Mouse (Mus musculus): ENCODE measurements around the gene Cdk14. TPM values are rescaled to one million over a fixed set of nuclear protein-coding genes. Genes with fewer than 3 reads are reported as not detected.

Gene Cdk14
- polyA plus RNA-seq, 1 experiment from 2014 or later: 29.9 TPM

- DNase-seq (ENCODE audit: low spot score): no peak
- Histone ChIP-seq H3K27me3 (ENCODE audit: control insufficient read depth, insufficient read depth, low read length) (no peaks in the 10 kb centered on the region), H3K36me3 (replicated peaks; ENCODE audit: control insufficient read depth, insufficient read depth, low read depth, low read length) (no peaks in the 10 kb centered on the region), H3K4me1 (ENCODE audit: control insufficient read depth, insufficient read depth, low read length) (no peaks in the 10 kb centered on the region), H3K4me2 (ENCODE audit: low read depth, low read length) (no peak overlapping the region), H3K27ac (replicated peaks; ENCODE audit: low read depth, low read length) (no peak overlapping the region), H3K4me3 (ENCODE audit: low read depth, low read length) (no peak overlapping the region), H3K9me3 (replicated peaks; ENCODE audit: control insufficient read depth, low read length) (no peaks in the 10 kb centered on the region), H3K9ac (replicated peaks; ENCODE audit: low read length) (no peak overlapping the region)
- ATAC-seq (replicated peaks; ENCODE audit: insufficient number of reproducible peaks, low FRiP score, low TSS enrichment, low read depth): no peak
- WGBS: 91% methylated on average over 5 of the region's 5 CpGs
These were observed 135.6 kb downstream of the Cdk14 start for GRCm38 (mm10) chr5:5284531-5284930.

GRCm38 (mm10) chr5:5283756-5284430, 136.2 kb downstream of the Cdk14 start:
- DNase-seq (ENCODE audit: low spot score): no peak
- WGBS: 88% methylated on average over 6 of the region's 6 CpGs
- Histone ChIP-seq H3K27me3 (ENCODE audit: control insufficient read depth, insufficient read depth, low read length) (no peaks in the 10 kb centered on the region), H3K9me3 (replicated peaks; ENCODE audit: control insufficient read depth, low read length) (no peaks in the 10 kb centered on the region), H3K4me3 (ENCODE audit: low read depth, low read length) (no peak overlapping the region), H3K4me2 (ENCODE audit: low read depth, low read length) (no peak overlapping the region), H3K4me1 (ENCODE audit: control insufficient read depth, insufficient read depth, low read length) (no peaks in the 10 kb centered on the region), H3K36me3 (replicated peaks; ENCODE audit: control insufficient read depth, insufficient read depth, low read depth, low read length) (no peaks in the 10 kb centered on the region), H3K9ac (replicated peaks; ENCODE audit: low read length) (no peak overlapping the region), H3K27ac (replicated peaks; ENCODE audit: low read depth, low read length) (no peak overlapping the region)
- no peak for ATAC-seq (replicated peaks; ENCODE audit: insufficient number of reproducible peaks, low FRiP score, low TSS enrichment, low read depth)

GRCm38 (mm10) chr5:5282425-5282824, 137.7 kb downstream of the Cdk14 start:
- H3K4me3 ChIP-seq (ENCODE audit: low read depth, low read length): no peak overlapping the region
- H3K4me1 ChIP-seq (ENCODE audit: control insufficient read depth, insufficient read depth, low read length): no peaks in the 10 kb centered on the region
- WGBS: 87% methylated on average over 5 of the region's 5 CpGs
- no peak overlapping the region for H3K4me2 ChIP-seq (ENCODE audit: low read depth, low read length)
- no peak overlapping the region for H3K27ac ChIP-seq (replicated peaks; ENCODE audit: low read depth, low read length)
- no peak for ATAC-seq (replicated peaks; ENCODE audit: insufficient number of reproducible peaks, low FRiP score, low TSS enrichment, low read depth)
- no peaks in the 10 kb centered on the region for H3K27me3 ChIP-seq (ENCODE audit: control insufficient read depth, insufficient read depth, low read length)
- H3K9ac ChIP-seq (replicated peaks; ENCODE audit: low read length): no peak overlapping the region
- no peaks in the 10 kb centered on the region for H3K9me3 ChIP-seq (replicated peaks; ENCODE audit: control insufficient read depth, low read length)
- no peak for DNase-seq (ENCODE audit: low spot score)
- H3K36me3 ChIP-seq (replicated peaks; ENCODE audit: control insufficient read depth, insufficient read depth, low read depth, low read length): no peaks in the 10 kb centered on the region

- DNase-seq (ENCODE audit: low spot score) (no peak), ATAC-seq (replicated peaks; ENCODE audit: insufficient number of reproducible peaks, low FRiP score, low TSS enrichment, low read depth) (no peak)
- H3K27me3 ChIP-seq (ENCODE audit: control insufficient read depth, insufficient read depth, low read length): no peaks in the 10 kb centered on the region
- H3K4me2 ChIP-seq (ENCODE audit: low read depth, low read length): no peak overlapping the region
- 52% methylated on average over 2 of the region's 2 CpGs for WGBS
- H3K27ac ChIP-seq (replicated peaks; ENCODE audit: low read depth, low read length): no peak overlapping the region
- H3K9me3 ChIP-seq (replicated peaks; ENCODE audit: control insufficient read depth, low read length): no peaks in the 10 kb centered on the region
- no peak overlapping the region for H3K4me3 ChIP-seq (ENCODE audit: low read depth, low read length)
- H3K9ac ChIP-seq (replicated peaks; ENCODE audit: low read length): no peak overlapping the region
- no peaks in the 10 kb centered on the region for H3K4me1 ChIP-seq (ENCODE audit: control insufficient read depth, insufficient read depth, low read length)
- H3K36me3 ChIP-seq (replicated peaks; ENCODE audit: control insufficient read depth, insufficient read depth, low read depth, low read length): no peaks in the 10 kb centered on the region
These were observed 144.8 kb downstream of the Cdk14 start for GRCm38 (mm10) chr5:5275321-5275720.

GRCm38 (mm10) chr5:5274318-5274717, 145.8 kb downstream of the Cdk14 start:
- DNase-seq (ENCODE audit: low spot score): no peak
- Histone ChIP-seq H3K27me3 (ENCODE audit: control insufficient read depth, insufficient read depth, low read length) (no peaks in the 10 kb centered on the region), H3K27ac (replicated peaks; ENCODE audit: low read depth, low read length) (no peak overlapping the region), H3K9ac (replicated peaks; ENCODE audit: low read length) (no peak overlapping the region), H3K36me3 (replicated peaks; ENCODE audit: control insufficient read depth, insufficient read depth, low read depth, low read length) (no peaks in the 10 kb centered on the region), H3K4me1 (ENCODE audit: control insufficient read depth, insufficient read depth, low read length) (no peaks in the 10 kb centered on the region), H3K4me3 (ENCODE audit: low read depth, low read length) (no peak overlapping the region), H3K9me3 (replicated peaks; ENCODE audit: control insufficient read depth, low read length) (no peaks in the 10 kb centered on the region), H3K4me2 (ENCODE audit: low read depth, low read length) (no peak overlapping the region)
- ATAC-seq (replicated peaks; ENCODE audit: insufficient number of reproducible peaks, low FRiP score, low TSS enrichment, low read depth): no peak
- WGBS: 47% methylated on average over 6 of the region's 6 CpGs

GRCm38 (mm10) chr5:5266787-5267126, 153.4 kb downstream of the Cdk14 start:
- H3K27ac ChIP-seq (replicated peaks; ENCODE audit: low read depth, low read length): no peak overlapping the region
- no peaks in the 10 kb centered on the region for H3K4me1 ChIP-seq (ENCODE audit: control insufficient read depth, insufficient read depth, low read length)
- ATAC-seq (replicated peaks; ENCODE audit: insufficient number of reproducible peaks, low FRiP score, low TSS enrichment, low read depth) (no peak), DNase-seq (ENCODE audit: low spot score) (no peak)
- H3K27me3 ChIP-seq (ENCODE audit: control insufficient read depth, insufficient read depth, low read length): no peaks in the 10 kb centered on the region
- H3K4me2 ChIP-seq (ENCODE audit: low read depth, low read length): no peak overlapping the region
- 83% methylated on average over 3 of the region's 3 CpGs for WGBS
- H3K36me3 ChIP-seq (replicated peaks; ENCODE audit: control insufficient read depth, insufficient read depth, low read depth, low read length): no peaks in the 10 kb centered on the region
- no peak overlapping the region for H3K9ac ChIP-seq (replicated peaks; ENCODE audit: low read length)
- no peaks in the 10 kb centered on the region for H3K9me3 ChIP-seq (replicated peaks; ENCODE audit: control insufficient read depth, low read length)
- H3K4me3 ChIP-seq (ENCODE audit: low read depth, low read length): no peak overlapping the region

- Histone ChIP-seq H3K4me1 (ENCODE audit: control insufficient read depth, insufficient read depth, low read length) (no peaks in the 10 kb centered on the region), H3K4me3 (ENCODE audit: low read depth, low read length) (no peak overlapping the region), H3K9ac (replicated peaks; ENCODE audit: low read length) (no peak overlapping the region), H3K27ac (replicated peaks; ENCODE audit: low read depth, low read length) (no peak overlapping the region), H3K36me3 (replicated peaks; ENCODE audit: control insufficient read depth, insufficient read depth, low read depth, low read length) (no peaks in the 10 kb centered on the region), H3K9me3 (replicated peaks; ENCODE audit: control insufficient read depth, low read length) (no peaks in the 10 kb centered on the region), H3K4me2 (ENCODE audit: low read depth, low read length) (no peak overlapping the region), H3K27me3 (ENCODE audit: control insufficient read depth, insufficient read depth, low read length) (no peaks in the 10 kb centered on the region)
- ATAC-seq (replicated peaks; ENCODE audit: insufficient number of reproducible peaks, low FRiP score, low TSS enrichment, low read depth) (peak; percentile 54; the same call in 1 of the 2 replicates), DNase-seq (ENCODE audit: low spot score) (peak; percentile 75)
- 45% methylated on average over 10 of the region's 10 CpGs for WGBS
These were observed 154.0 kb downstream of the Cdk14 start for GRCm38 (mm10) chr5:5265861-5266786.

GRCm38 (mm10) chr5:5265401-5265841, 154.7 kb downstream of the Cdk14 start:
- H3K9ac ChIP-seq (replicated peaks; ENCODE audit: low read length): no peak overlapping the region
- ATAC-seq (replicated peaks; ENCODE audit: insufficient number of reproducible peaks, low FRiP score, low TSS enrichment, low read depth) (no peak), DNase-seq (ENCODE audit: low spot score) (no peak)
- no peaks in the 10 kb centered on the region; the same call in 1 of the 2 replicates for H3K4me1 ChIP-seq (ENCODE audit: control insufficient read depth, insufficient read depth, low read length)
- 33% methylated on average over 8 of the region's 8 CpGs for WGBS
- no peak overlapping the region for H3K4me3 ChIP-seq (ENCODE audit: low read depth, low read length)
- H3K36me3 ChIP-seq (replicated peaks; ENCODE audit: control insufficient read depth, insufficient read depth, low read depth, low read length): no peaks in the 10 kb centered on the region
- no peaks in the 10 kb centered on the region for H3K27me3 ChIP-seq (ENCODE audit: control insufficient read depth, insufficient read depth, low read length)
- H3K27ac ChIP-seq (replicated peaks; ENCODE audit: low read depth, low read length): no peak overlapping the region
- H3K9me3 ChIP-seq (replicated peaks; ENCODE audit: control insufficient read depth, low read length): no peaks in the 10 kb centered on the region
- no peak overlapping the region for H3K4me2 ChIP-seq (ENCODE audit: low read depth, low read length)

All from embryonic facial prominence, embryonic 11.5 days (tissue).